Mouse (Mus musculus) layer of hippocampus, adult 9-11 months (tissue): ENCODE data around the gene Khsrp.
"Not testable (repeated sequence)": the region's sequence is repeated elsewhere in the genome, so short reads cannot be mapped to it uniquely, and the experiment has no call there.

Source experiments
- DNase-seq: peaks from one replicate; pipeline ENCODE4 v3.0.0; 2022

Gene Khsrp

DNA sequence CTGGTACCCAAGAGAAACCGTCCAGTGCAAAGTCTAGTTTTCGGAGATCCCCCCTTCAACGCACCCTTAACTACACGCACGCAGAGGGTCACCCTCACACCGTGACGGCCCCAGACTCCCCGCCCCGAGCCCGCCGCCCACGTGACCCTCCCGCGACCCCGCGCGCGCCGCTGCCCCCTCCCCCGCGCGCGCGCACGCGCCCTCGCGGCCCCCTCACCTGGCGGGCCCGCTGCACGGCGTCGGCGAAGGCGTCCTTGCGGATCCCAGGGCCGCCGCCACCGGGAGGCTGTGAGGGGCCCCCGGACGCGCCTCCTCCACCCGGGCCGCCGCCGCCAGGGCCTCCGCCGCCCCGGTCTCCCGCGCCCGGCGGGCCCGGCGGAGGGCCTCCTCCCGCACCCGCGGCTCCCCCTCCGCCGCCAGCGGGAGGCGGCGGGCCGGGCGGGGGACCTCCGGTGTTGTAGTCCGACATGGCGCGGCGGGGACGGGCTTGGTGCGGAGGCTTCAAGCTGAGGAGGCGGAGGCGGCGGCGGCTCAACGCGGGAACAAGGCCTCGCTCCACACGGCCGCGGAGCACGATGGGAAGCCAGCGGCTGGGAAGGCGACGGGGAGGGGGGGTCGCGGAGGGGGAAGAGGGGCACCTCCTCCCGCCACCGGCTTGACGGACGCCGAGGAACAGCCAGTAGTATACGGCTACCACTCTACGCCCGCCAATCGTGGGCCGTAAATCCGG is at the start of gene Khsrp:
Gene Khsrp, minus strand, starts transcription at position 592 of the 730 bp plus-strand sequence.
- no peak for DNase-seq

DNA sequence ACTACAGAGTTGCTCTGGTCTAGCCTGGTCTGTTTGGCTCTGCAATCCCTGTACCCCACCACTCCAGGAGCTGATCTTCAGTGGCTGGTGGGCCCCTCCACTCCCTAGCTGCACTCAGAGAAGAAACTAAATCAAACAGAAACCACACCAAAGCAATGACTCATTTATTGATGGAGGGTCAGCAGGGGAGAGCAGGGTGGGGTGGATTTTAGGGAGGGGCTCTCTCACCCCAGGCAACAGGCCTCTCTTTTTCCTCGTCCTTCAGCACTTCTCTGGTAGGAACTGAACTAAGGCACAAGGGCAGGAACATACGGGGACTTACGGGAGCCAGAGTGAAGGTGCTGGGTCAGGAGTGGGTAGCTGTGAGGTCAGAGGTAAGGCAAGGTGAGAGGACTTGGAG is 48.6 kb upstream of the Khsrp start:
- DNase-seq, result no peak

GRCm38 (mm10) chr17:57078336-57078735 is 47.0 kb upstream of the Khsrp start, which contains the start of gene Dennd1c:
Dennd1c (minus strand) TSS chr17:57078514.
- no peak for DNase-seq

- no peak for DNase-seq
Measured at GRCm38 (mm10) chr17:57076916-57077315, 45.6 kb upstream of the Khsrp start.

GRCm38 (mm10) chr17:57070699-57071098 is 39.4 kb upstream of the Khsrp start:
- no peak for DNase-seq

DNA sequence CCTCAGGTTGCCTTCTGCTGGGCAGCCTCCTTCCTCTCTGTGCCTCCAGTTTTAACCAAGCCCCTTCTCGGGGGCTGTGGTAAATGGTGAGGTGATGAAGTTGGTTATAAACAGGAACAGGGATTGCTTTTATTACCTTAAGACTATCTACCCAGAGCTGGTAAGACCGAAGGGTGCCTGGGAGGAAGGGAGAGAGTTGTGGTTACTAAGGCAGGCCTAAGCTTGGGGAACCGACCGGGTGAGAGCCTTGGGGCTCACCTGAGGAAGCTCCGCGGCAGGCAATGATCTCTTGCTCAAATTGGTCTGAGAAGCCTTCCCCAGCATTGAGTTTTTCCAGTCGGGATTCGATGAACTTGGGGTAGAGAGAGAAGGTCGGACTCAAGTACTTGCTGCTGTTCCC is 39.0 kb upstream of the Khsrp start:
- no peak for DNase-seq

DNA sequence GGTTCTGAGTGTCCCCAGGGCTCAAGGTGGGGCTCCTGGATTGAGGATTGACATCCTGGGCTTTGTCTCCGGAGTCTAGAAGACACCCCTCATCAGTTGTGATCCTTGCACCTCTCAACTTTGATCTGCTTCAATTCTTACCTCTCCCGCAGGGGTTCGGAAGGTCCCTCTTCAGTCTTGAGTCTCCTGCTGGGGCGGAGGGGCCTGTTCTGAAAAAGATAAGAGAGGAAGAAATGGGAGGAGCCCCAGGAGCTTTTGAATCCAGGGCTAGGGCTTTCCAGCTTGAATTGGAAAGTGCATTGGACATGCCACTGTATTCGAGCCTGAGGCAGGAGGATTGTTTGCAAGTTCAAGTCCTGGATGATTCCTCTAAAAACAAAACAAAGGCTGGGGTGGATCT is 35.6 kb upstream of the Khsrp start:
- DNase-seq, result no peak

DNA sequence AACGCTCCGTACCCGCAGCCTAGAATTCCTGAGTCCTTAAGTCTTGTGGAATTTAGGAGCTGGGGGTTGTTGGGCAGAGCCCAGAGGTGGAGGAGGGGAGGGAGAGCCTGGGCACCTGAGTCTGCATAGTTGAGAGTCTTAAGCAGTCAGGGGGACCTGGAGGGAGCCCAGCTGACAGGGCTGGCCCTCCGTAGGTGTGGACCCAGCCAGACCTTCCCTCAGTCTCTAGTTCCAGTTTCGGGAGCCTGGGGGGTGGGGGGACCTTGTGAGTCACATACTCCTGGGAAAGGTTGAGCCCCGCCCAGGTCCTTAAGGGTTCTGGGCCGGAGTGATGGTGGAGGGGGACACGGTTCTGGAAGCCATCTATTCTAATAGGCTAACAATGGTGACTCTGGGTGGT is 31.7 kb upstream of the Khsrp start:
- no peak for DNase-seq

DNA sequence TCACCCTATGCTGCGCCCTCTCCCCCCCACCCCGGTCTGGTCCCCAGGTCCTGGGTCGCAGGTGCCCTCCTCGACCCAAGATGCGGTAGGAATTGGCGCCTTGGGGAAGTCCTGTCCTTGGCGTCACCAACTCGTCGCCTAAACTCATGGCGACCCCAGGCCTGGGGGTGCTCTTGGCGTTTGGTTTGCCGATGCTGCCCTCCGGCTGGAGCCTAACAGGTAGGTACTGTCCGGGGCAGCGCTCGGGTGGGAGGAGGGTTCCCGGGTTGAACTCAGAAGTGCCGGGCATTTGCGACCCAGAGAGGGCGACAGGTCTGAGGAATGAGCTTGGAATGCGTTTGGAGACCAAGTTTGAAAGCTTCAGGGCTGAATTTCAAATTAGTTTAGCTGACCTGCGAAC is 31.2 kb upstream of the Khsrp start:
- no peak for DNase-seq

- DNase-seq, result no peak
Measured at GRCm38 (mm10) chr17:57062011-57062521, 30.7 kb upstream of the Khsrp start.

- DNase-seq, result no peak
Measured at GRCm38 (mm10) chr17:57061069-57061468, 29.7 kb upstream of the Khsrp start.

DNA sequence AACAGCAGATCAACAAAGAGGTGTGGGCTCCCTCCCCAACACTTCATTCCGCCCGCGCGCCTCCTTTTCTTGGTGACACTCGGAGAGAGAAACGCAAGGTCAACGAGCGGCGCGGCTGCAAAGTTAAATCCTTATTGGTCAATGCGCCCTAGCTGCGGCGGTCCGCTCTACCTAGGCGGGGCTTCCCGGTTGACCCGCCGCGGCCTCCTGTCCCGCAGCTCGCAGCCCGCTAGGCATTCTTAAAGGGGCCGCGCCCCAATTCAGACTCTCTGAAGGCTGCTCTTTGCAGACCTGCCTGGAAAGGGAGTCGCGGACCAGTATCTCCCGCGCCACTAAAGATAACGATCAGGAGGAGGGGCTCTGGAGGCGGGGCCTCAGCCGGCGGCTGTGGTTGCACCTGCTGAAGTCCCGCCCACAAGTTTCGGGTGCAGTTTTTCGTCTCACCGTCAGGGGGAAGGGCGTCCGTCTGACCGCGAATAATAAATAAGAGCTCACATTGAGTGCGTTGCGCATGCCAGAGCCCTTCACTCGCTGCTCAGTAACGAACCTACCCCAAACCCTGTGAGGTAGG is 29.0 kb upstream of the Khsrp start:
- DNase-seq, result peak; percentile 97

- DNase-seq, result peak; percentile 81
Measured at GRCm38 (mm10) chr17:57059486-57059977, 28.2 kb upstream of the Khsrp start, which contains the start of gene Slc25a23. Slc25a23 (minus strand) TSS chr17:57059863.

DNA sequence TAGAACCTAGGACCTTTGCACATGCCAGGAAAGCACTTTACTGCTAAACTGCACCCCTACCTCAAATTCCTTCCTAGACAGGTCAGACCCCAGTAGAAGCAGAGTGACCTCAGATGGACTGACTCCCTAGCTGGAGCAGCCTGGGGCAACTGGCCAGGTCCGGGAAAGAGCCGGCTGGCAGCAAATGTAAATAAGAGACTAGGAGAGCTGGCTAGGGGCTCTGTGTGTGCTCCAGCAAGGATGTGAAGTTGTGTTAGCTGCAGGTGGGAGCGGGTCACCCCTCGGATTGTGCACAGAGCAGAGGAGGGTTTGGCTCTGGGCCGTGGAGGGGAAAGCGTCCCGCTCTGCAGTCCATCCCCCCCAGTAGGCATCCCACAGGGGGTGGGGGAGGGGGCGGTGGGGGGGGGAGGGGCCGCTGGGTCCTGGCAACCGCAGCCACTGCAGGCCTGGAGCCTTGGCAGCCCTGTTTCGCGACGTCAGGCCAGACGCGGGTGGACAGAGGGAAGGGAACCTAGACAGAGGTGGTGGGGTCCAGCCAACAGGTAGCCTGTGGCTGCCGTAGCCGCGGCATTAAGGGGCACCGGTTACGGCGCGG is 27.7 kb upstream of the Khsrp start, which contains the start of gene Crb3:
Gene Crb3, plus strand, starts transcription at position 215 of the 595 bp plus-strand sequence.
- DNase-seq, result no peak

DNA sequence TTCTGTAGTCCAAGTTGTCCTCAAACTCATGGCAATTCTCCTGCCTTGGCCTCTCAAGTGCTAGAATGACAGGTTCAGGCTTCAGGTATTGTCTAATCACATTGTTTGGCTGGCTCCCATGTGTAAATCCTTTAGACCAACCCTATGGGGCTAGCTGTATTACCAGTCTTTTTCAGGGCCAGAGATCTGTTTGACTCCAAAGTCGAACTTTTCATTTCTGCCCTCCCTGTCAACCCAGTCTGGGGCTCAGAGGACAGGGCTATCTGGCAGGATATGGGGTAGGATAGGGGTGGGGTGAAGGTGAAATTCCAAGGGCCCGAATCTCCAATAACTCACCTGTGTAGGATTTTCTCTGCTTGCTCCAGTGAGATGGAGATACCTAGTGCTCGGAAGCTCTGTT is 24.9 kb upstream of the Khsrp start:
- no peak for DNase-seq

- not testable (repeated sequence) for DNase-seq
Measured at GRCm38 (mm10) chr17:57051679-57052078, 20.4 kb upstream of the Khsrp start.

- no peak for DNase-seq
Measured at GRCm38 (mm10) chr17:57048816-57049215, 17.5 kb upstream of the Khsrp start.

GRCm38 (mm10) chr17:57047406-57047805 is 16.1 kb upstream of the Khsrp start:
- DNase-seq, result no peak

- no peak for DNase-seq
Measured at GRCm38 (mm10) chr17:57041554-57041953, 10.2 kb upstream of the Khsrp start, which contains the start of gene Slc25a41. Slc25a41 (minus strand) TSS chr17:57041654.

- no peak for DNase-seq
Measured at GRCm38 (mm10) chr17:57038978-57039377, 7.7 kb upstream of the Khsrp start.

GRCm38 (mm10) chr17:57032854-57033253 is 1.5 kb upstream of the Khsrp start:
- DNase-seq, result no peak

DNA sequence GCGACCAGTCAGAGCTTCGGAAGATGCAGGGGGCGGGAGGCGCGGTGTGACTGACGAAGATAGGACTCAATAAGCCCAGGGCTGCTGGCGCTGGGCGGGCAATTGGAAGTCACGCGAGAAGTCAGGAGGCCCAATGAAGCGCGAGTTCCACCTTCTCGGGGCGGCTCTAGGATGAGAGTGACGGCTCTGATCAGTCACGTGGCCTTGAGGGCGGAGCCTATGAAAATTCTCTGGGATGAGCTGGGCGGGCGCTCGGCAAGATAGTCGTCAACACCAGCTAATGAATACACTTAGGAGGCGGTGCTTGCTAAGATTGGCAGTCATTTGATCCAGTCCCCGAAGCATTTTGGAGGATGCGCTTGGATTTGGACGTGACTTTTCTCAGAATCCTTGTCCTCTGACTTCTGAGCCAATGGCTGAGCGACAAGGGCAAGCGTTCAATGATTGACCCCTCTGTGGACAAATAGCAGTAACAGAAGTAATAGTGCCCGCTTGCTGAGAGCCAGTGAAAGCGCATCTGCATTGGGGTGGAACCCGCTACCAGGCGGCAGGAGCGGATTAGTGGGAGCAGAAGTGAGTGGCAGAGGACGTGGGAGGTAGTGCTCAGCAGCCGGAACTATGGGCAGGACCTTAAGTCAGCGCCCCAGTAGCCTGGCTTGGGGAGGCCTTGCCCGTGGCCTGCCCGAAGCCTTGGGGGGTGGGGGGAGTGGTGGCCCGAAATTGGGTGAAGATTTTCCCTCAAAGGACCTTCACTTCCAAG is 519 bp upstream of the Khsrp start:
- DNase-seq, result peak; percentile 100

DNA sequence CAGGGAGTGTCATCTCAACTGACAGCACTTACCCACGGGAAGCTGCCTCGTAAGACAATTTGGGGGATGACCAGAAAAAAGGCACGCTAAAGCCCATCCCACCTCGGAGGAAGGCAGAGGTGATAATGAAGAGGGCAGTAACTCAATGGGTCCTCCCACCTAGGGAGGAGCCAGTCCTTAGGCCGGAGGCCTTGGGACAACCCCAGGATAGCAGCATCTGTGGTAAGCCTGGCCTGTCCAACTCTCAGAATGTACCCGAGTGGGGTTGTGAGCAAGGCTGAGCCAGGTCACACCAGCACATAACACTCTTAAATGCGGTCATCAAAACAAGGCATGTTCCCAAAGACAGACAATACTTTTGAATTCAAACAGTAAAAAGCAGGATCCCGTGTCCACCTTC is 1.6 kb downstream of the Khsrp start:
- DNase-seq, result no peak
